Mouse (Mus musculus) stomach, postnatal 0 days (tissue): ENCODE data around the gene Fam104a. TPM values are rescaled to one million over a fixed set of nuclear protein-coding genes. Genes with fewer than 3 reads are reported as not detected.
A peak's percentile ranks its signal among the peaks of the same experiment; 100 is the strongest.

Experiments used
- ATAC-seq: fragments of 200-750 bp; cut with Nextera tagmentation; 2 replicates; pipeline ENCODE4 v1.8.0; 2017; ENCODE audit not compliant: low FRiP score, low TSS enrichment
- DNase-seq: peaks from one replicate; pipeline ENCODE4 v3.0.0-alpha.2; 2016; ENCODE audit warnings: low spot score
- H3K27ac ChIP-seq: fragments of 300-500 bp; sonication (generic); replicated peaks from 2 replicates; pipeline ENCODE4 v1.5.1; 2014; ENCODE audit warnings: mild to moderate bottlenecking, control low read depth
- H3K27me3 ChIP-seq: fragments of 300-500 bp; sonication (generic); 2 replicates; pipeline ENCODE4 v1.6.1; 2014; ENCODE audit warnings: low read length; ENCODE audit not compliant: control insufficient read depth, insufficient read depth
- H3K36me3 ChIP-seq: fragments of 300-500 bp; sonication (generic); 2 replicates; pipeline ENCODE4 v1.6.1; 2014; ENCODE audit warnings: low read length, mixed read lengths; ENCODE audit not compliant: control insufficient read depth, insufficient read depth
- H3K4me1 ChIP-seq: fragments of 300-500 bp; sonication (generic); replicated peaks from 2 replicates; pipeline ENCODE4 v1.6.1; 2014; ENCODE audit warnings: antibody characterized with exemption; ENCODE audit not compliant: control insufficient read depth, insufficient read depth
- H3K4me2 ChIP-seq: fragments of 300-500 bp; sonication (generic); replicated peaks from 2 replicates; pipeline ENCODE4 v1.6.1; 2014; ENCODE audit warnings: low read depth, mild to moderate bottlenecking, control low read depth, moderate library complexity
- H3K4me3 ChIP-seq: fragments of 300-500 bp; sonication (generic); 2 replicates; pipeline ENCODE4 v1.5.1; 2014; ENCODE audit warnings: low read depth, low read length, control low read depth
- H3K9ac ChIP-seq: fragments of 300-500 bp; sonication (generic); 2 replicates; pipeline ENCODE4 v1.6.1; 2014; ENCODE audit warnings: mild to moderate bottlenecking, low read length, control low read depth, mixed read lengths
- H3K9me3 ChIP-seq: fragments of 300-500 bp; sonication (generic); 2 replicates; pipeline ENCODE4 v1.6.1; 2016; ENCODE audit warnings: low read length; ENCODE audit not compliant: control insufficient read depth
- CTCF ChIP-seq: IDR thresholded peaks from 2 replicates; pipeline ENCODE4 v1.5.1; 2016; ENCODE audit warnings: antibody characterized with exemption, low read depth, mild to moderate bottlenecking, moderate library complexity
- EP300 ChIP-seq: optimal IDR thresholded peaks from 2 replicates; pipeline ENCODE3; 2016; ENCODE audit warnings: antibody characterized with exemption
- WGBS: fragments of 180-500 bp; shearing (Covaris S2); extraction: QIAGEN DNeasy Blood & Tissue Kit; methylation state at CpG from one replicate; pipeline ENCODE4 v1.1.7; 2014; 5-methylcytosine and 5-hydroxymethylcytosine counted together
- polyA plus RNA-seq: library from polyadenylated mRNA; unstranded; fragments of >200 nt; fragmentation: Nextera tagmentation; extraction: Ambion mirVana; gene quantifications from 2 replicates; pipeline ENCODE4 v1.2.1, GENCODE M21; 2015

Gene Fam104a
- polyA plus RNA-seq, 1 experiment from 2014 or later, result 34.2 TPM

DNA sequence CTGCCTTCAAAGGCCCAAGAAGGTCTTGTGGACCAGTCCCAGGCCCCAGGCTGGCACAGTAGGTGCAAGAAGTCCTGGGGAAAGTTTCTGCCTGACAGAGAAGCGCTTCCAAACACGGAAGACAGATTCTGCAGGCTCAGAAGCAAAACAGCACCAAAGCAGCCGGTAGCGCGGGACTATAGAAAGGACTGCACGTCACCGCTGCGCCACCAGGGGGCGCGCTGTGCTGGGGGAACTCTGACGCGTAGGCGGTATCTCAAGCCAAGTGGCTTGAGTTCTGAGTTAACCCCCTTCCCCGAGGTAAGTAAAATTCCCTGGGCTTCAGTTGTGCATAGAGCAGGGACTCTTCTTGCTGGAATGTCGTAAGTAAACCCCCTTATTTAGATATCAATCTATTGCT is 35.8 kb downstream of the Fam104a start:
- Histone ChIP-seq H3K4me1 (no peaks in the 10 kb centered on the region; the same call in 1 of the 2 replicates), H3K27me3 (no peaks in the 10 kb centered on the region), H3K36me3 (peaks cover 5% of the 10 kb centered on the region; the same call in 1 of the 2 replicates), H3K27ac (no peak overlapping the region), H3K9ac (0 out of 2 replicates have a peak overlapping the region, but pooled peaks have one; percentile 31), H3K4me2 (peak overlapping the region; percentile 25; the same call in 1 of the 2 replicates), H3K4me3 (no peak overlapping the region), H3K9me3 (no peaks in the 10 kb centered on the region)
- 2% methylated on average over 15 of the region's 15 CpGs for WGBS
- TF ChIP-seq EP300 (no peak), CTCF (peak; percentile 98)
- ATAC-seq (peak; percentile 50; the same call in 1 of the 2 replicates), DNase-seq (peak; percentile 86)

DNA sequence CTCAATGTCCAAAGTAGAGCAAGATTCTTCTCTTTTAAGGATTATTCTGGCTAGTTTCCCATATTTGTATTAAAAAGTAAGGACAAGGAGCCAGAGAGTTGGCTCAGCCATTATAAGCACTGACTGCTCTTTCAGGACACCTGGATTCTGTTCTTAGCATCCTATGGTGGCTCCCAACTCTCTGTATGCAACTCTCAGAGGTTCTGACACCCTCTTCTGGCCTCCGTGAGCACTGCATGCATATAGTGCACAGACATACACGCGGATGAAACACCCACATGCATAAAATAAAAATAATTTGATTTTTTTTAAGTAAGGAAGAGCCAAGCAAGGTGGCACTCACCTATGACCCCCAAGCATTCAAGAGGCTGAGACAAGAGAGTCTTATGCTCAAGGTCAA is 38.8 kb downstream of the Fam104a start:
- DNase-seq (no peak), ATAC-seq (no peak)
- H3K9me3 ChIP-seq, result no peaks in the 10 kb centered on the region
- WGBS, result 88% methylated on average over 3 of the region's 3 CpGs
- H3K27ac ChIP-seq, result no peak overlapping the region
- no peaks in the 10 kb centered on the region for H3K36me3 ChIP-seq
- H3K9ac ChIP-seq, result no peak overlapping the region
- TF ChIP-seq CTCF (peak; percentile 11; the same call in 1 of the 2 replicates), EP300 (no peak)
- no peaks in the 10 kb centered on the region for H3K4me1 ChIP-seq
- no peaks in the 10 kb centered on the region for H3K27me3 ChIP-seq
- H3K4me3 ChIP-seq, result no peak overlapping the region
- H3K4me2 ChIP-seq, result no peak overlapping the region

DNA sequence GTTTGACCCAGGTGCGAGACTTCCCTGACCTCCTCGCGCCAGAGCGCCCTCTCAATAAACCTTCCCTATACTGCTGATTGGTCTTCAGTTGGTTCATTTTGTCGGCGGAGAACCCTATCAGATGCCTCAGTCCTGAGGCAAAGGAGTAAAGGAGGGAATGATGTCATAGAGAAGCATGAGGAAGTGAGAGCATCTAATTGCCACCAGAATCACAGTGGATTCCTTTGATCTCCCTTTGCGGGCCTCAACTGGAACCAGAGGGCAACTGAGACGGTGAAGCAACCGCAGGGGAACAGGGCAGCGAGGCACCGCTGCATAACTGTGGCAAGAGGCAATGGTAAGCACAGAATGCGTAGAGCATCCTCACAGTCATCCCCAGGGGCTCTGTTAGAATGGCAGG is 45.3 kb downstream of the Fam104a start:
- no peak for ATAC-seq
- no peak overlapping the region for H3K27ac ChIP-seq

DNA sequence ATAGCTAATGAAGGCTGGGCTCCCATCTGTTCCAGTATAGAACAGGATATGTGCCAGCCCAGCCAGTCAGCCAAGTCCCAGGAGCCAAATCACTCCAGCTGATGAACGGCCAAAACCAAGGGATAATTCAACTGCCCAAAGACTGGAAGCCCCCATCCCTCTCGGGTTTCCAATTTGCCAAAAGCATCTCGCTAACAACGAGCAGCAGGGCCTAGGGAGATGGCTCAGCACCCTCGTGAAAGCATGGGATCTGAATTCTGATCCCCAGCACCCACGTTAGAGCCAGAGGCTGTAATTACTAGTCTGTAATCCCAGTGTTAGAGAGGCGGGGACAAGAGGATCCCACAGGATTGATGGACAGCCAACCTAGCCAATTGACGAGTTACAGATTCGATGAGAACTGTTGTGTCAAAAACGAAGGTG is 49.2 kb downstream of the Fam104a start:
- WGBS, result 71% methylated on average over 10 of the region's 10 CpGs
- Histone ChIP-seq H3K9me3 (no peaks in the 10 kb centered on the region), H3K36me3 (no peaks in the 10 kb centered on the region), H3K27ac (no peak overlapping the region), H3K9ac (no peak overlapping the region), H3K4me3 (no peak overlapping the region), H3K4me1 (no peaks in the 10 kb centered on the region), H3K4me2 (no peak overlapping the region), H3K27me3 (no peaks in the 10 kb centered on the region)
- no peak for DNase-seq
- TF ChIP-seq EP300, result no peak
- TF ChIP-seq CTCF, result no peak
- ATAC-seq, result no peak

More for the DNA sequence above, 45.3 kb downstream of the Fam104a start:
- DNase-seq, result no peak
- Histone ChIP-seq H3K4me3 (no peak overlapping the region), H3K9ac (no peak overlapping the region), H3K9me3 (no peaks in the 10 kb centered on the region), H3K4me2 (no peak overlapping the region), H3K36me3 (no peaks in the 10 kb centered on the region), H3K4me1 (no peaks in the 10 kb centered on the region), H3K27me3 (no peaks in the 10 kb centered on the region)
- no peak for TF ChIP-seq CTCF
- TF ChIP-seq EP300, result no peak
- 85% methylated on average over 12 of the region's 12 CpGs for WGBS

DNA sequence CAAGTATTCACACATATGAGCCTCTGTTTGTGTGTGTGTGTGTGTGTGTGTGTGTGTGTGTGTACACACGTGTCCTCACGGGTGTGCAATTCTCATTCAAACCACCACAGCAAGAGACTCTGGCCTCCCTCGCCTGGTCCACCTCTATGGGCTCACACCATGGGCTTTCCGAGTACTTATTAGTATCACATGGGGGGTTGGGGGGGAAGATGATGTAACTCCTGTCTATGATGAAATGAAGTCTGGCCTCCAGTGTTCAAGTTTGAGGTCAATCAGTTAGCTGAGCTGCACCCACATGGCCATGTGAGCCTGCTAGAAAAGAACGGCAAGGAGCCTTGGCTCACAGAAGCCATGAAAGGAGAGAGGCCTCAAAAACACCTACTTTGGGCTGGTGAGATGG is 50.6 kb downstream of the Fam104a start:
- Histone ChIP-seq H3K4me3 (no peak overlapping the region), H3K9me3 (no peaks in the 10 kb centered on the region), H3K27ac (no peak overlapping the region), H3K27me3 (no peaks in the 10 kb centered on the region), H3K9ac (no peak overlapping the region), H3K36me3 (no peaks in the 10 kb centered on the region), H3K4me2 (no peak overlapping the region), H3K4me1 (no peaks in the 10 kb centered on the region)
- WGBS, result 91% methylated on average over 5 of the region's 5 CpGs
- TF ChIP-seq CTCF (no peak), EP300 (no peak)
- DNase-seq (no peak), ATAC-seq (no peak)

DNA sequence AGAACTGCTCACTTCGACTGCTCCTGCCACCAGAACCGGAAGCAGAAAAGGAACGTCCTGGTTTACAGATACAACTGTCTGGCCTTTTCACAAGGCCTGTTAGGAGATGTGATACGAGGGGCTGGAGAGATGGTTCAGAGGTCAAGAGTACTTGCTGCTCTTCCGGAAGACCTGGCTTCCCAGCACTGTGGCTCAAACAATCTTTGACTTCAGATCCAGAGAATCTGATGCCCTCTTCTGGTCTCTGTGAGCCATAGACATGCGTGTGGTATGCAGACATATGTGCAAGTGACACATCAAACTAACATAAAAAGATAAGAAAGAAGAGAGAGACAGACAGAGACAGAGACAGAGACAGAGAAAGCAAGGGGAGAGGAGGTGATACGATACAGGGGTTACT is 51.7 kb downstream of the Fam104a start:
- H3K27me3 ChIP-seq, result no peaks in the 10 kb centered on the region
- no peak overlapping the region for H3K9ac ChIP-seq
- peak overlapping the region; percentile 58 for H3K27ac ChIP-seq
- no peaks in the 10 kb centered on the region for H3K36me3 ChIP-seq
- no peaks in the 10 kb centered on the region for H3K9me3 ChIP-seq
- TF ChIP-seq EP300 (no peak), CTCF (peak; percentile 21; the same call in 1 of the 2 replicates)
- H3K4me2 ChIP-seq, result 0 out of 2 replicates have a peak overlapping the region, but pooled peaks have one; percentile 17
- ATAC-seq (peak; percentile 7; the same call in 1 of the 2 replicates), DNase-seq (no peak)
- H3K4me1 ChIP-seq, result no peaks in the 10 kb centered on the region
- no peak overlapping the region for H3K4me3 ChIP-seq
- WGBS, result 61% methylated on average over 7 of the region's 7 CpGs
